Mouse (Mus musculus) testis, adult 2 months (tissue): ENCODE results near the gene Clnk.

Source experiments
- CTCF ChIP-seq: fragments of 200-500 bp; IDR thresholded peaks from 2 replicates; pipeline ENCODE4 v1.5.1; 2012; ENCODE audit warnings: low read depth, mild to moderate bottlenecking, inconsistent platforms, low read length, moderate library complexity; ENCODE audit not compliant: control insufficient read depth, insufficient read depth, insufficient replicate concordance
- POLR2A ChIP-seq: fragments of 200-500 bp; IDR thresholded peaks from 2 replicates; pipeline ENCODE4 v1.6.1; 2012; ENCODE audit warnings: low read depth, mild to moderate bottlenecking, inconsistent platforms, low read length, moderate library complexity; ENCODE audit not compliant: control insufficient read depth

DNA sequence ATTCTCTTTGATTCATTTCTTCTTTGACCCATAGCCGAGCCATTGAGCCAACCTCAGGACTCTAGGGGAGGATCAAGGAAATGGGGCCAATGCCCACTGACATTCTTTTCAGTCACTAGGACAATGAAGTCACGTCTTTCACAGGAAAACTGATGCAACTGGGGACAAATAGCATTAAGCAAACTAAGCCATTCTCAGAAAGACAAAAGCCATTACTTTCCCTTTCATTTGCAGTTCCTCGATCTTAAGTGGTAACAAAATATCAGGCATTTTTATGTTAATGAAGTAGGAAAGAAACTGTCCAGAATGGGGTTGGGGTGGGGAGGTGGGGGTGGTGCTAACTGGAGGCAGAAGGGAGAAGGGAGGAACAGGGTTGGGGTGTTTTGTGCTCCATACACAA, 178.6 kb downstream of the Clnk start:
- TF ChIP-seq POLR2A (no peak), CTCF (no peak)
